Mouse (Mus musculus) G1E (cell line): ENCODE results near the gene Lman2l.

Experiments used
- CTCF ChIP-seq: IDR thresholded peaks from 2 replicates; pipeline ENCODE4 v1.5.1; 2012; ENCODE audit warnings: low read depth, low read length, inconsistent platforms, mixed read lengths
- GATA1 ChIP-seq: IDR thresholded peaks from 2 replicates; pipeline ENCODE4 v1.6.1; 2012; ENCODE audit warnings: borderline replicate concordance, low read length, inconsistent platforms, mixed read lengths
- GATA2 ChIP-seq: IDR thresholded peaks from 2 replicates; pipeline ENCODE4 v1.6.1; 2012; ENCODE audit warnings: low read depth, low read length, inconsistent platforms, borderline replicate concordance
- POLR2AphosphoS5 ChIP-seq: IDR thresholded peaks from 2 replicates; pipeline ENCODE4 v1.6.1; 2012; ENCODE audit warnings: low read depth, low read length, inconsistent platforms; ENCODE audit not compliant: insufficient replicate concordance
- TAL1 ChIP-seq: conservative IDR thresholded peaks from 2 replicates; pipeline ENCODE4 v1.6.1; 2012; ENCODE audit warnings: low read depth, low read length, inconsistent platforms, mixed read lengths

- TF ChIP-seq GATA1 (no peak), CTCF (no peak), POLR2AphosphoS5 (no peak), GATA2 (no peak), TAL1 (no peak)
Observed at GRCm38 (mm10) chr1:36370918-36371317, 74.2 kb downstream of the Lman2l start.
